Mouse (Mus musculus): ENCODE data around the gene Prss38.

DNA sequence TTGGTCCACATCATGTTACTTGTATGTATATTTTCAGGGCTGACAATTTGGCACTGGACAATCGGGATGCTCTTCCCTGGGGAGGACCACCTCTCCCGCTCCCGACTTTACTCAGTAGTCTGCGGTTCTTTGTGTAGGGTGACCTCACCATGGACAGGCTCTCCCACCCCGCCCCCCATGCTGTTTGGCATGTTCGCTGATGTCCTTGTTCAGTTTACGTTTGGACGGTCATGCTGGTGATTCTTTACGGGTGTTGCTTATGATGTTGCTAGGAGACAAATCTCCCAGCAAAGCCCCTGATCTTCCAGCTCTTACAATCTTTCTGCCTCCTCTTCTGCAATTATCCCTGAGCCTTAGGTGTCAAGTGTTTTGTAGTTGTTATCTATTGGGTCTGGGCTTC lies 15.0 kb upstream of the Prss38 start:
- TF ChIP-seq EP300 (IDR thresholded peaks at IDR 0.05) (0 out of 2 replicates have a peak, but pooled peaks have one; percentile 16), CTCF (IDR thresholded peaks at IDR 0.05) (no peak)
